8 mouse cellular contexts compared by ENCODE assay signal in the genomic region with DNA sequence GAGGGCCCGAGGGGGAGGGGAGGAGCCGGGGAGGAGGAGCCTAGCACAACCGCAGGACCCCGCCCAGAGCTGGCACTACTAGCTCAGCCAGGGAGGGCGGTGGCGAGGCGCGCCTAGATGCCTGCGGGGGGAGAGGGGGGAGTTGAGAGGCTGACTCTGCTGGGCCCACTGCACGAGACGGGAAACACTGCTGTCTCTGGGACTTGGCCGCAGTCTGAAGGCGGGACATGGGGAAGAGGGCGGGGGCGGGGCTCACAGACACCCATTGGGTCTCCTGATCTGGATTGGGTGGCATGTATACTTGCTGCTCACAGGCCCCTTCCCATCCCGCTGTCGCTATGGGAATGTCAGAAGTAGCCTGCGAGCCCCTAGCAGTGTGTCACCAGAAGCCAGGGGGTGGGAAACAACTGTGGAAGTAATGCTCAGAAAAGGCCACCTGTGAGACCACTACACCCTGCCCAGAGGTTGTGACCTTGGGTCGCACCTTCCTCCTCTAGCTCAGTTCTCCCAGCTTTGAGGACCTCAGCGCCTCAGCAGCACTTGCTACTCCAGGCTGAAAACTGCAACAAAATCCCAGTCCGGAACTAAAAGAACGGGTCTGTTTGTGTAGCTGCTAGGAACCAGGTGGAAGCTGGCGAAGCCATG. TPM values are rescaled to one million over a fixed set of nuclear protein-coding genes. Genes with fewer than 3 reads are reported as not detected.
DNase-seq lines count a peak whose midpoint lies in the region; ATAC-seq lines count a peak whose summit lies in the region.

A gene (minus strand): TSS at position 216 of the 645 bp plus-strand sequence.

- no peaks in the 10 kb centered on the region for H3K27me3 ChIP-seq in hindbrain, embryonic 11.5 days (ENCODE audit: control insufficient read depth, insufficient read depth, low read length)

- DNase-seq in MN1 (ENCODE audit: low spot score): peak; percentile 80
- DNase-seq in cerebellum, adult 9-10 months: peak; percentile 81
- DNase-seq in frontal cortex, adult 2 months (ENCODE audit: extremely low spot score in 1 of 2, low spot score in 1 of 2): peak; percentile 63 to 78
- DNase-seq in hindbrain, embryonic 11.5 days (ENCODE audit: low spot score): peak; percentile 83
- DNase-seq in layer of hippocampus, postnatal 10 days (ENCODE audit: low spot score in 2 of 2): peak; percentile 79 to 85
- DNase-seq in lung, postnatal 10 days: peak; percentile 95
- DNase-seq in ovary, postnatal 36 days (ENCODE audit: low spot score): peak; percentile 86
- DNase-seq in thymus, postnatal 25 days: peak; percentile 91

- H3K9me3 ChIP-seq in hindbrain, embryonic 11.5 days (ENCODE audit: control insufficient read depth, low read length): no peaks in the 10 kb centered on the region

- 14% methylated on average over 12 of the region's 23 CpGs for WGBS in hindbrain, embryonic 11.5 days

- H3K4me3 ChIP-seq in hindbrain, embryonic 11.5 days (ENCODE audit: low read depth, low read length): peak within 1 kb of the TSS; percentile 48

- ATAC-seq in hindbrain, embryonic 11.5 days (ENCODE audit: low FRiP score): peak; percentile 94

- H3K4me2 ChIP-seq in hindbrain, embryonic 11.5 days (replicated peaks; ENCODE audit: low read depth, low read length): peak within 1 kb of the TSS; percentile 68

- no peaks in the 10 kb centered on the region for H3K36me3 ChIP-seq in hindbrain, embryonic 11.5 days (ENCODE audit: control insufficient read depth, insufficient read depth, low read length)

- peak within 1 kb of the TSS; percentile 62 for H3K9ac ChIP-seq in hindbrain, embryonic 11.5 days (ENCODE audit: low read depth, low read length)

- H3K4me1 ChIP-seq in hindbrain, embryonic 11.5 days (replicated peaks; ENCODE audit: control insufficient read depth, insufficient read depth, low read length): no peaks in the 10 kb centered on the region

- peak within 1 kb of the TSS; percentile 72 for H3K27ac ChIP-seq in hindbrain, embryonic 11.5 days (ENCODE audit: low read depth, low read length)

RNA-seq across cellular contexts. Expression of the gene that starts here (rescaled TPM):
- polyA plus RNA-seq in frontal cortex, adult 2 months (2012; rRNA removed): 45.1 and 51.3 TPM in 2 replicates
- polyA plus RNA-seq in hindbrain, embryonic 11.5 days (2014; fragmentation: Nextera tagmentation; extraction: Ambion mirVana): 23.0 and 29.0 TPM in 2 replicates
- total RNA-seq in layer of hippocampus, postnatal 10 days (2021): 10 to 100 TPM; 67.3 to 70.6 TPM

Comparison
In these comparisons a context has a peak if more than half of its experiments do, and no peak if none do; other contexts are left out.
1. Peak in every context shown above with its lines: DNase-seq, ATAC-seq, H3K4me3 ChIP-seq and H3K27ac ChIP-seq.